Mouse (Mus musculus) ES-Bruce4 (cell line): ENCODE results near the gene Rsph6a.
A peak's percentile ranks its signal among the peaks of the same experiment; 100 is the strongest.

ENCODE experiments used
- EP300 ChIP-seq: IDR thresholded peaks from 2 replicates; pipeline ENCODE4 v1.6.1; 2011; ENCODE audit warnings: low read depth, low read length; ENCODE audit not compliant: insufficient read depth
- POLR2A ChIP-seq: IDR thresholded peaks from one replicate; pipeline ENCODE4 v1.8.1; 2011; ENCODE audit warnings: low read length; ENCODE audit not compliant: insufficient read depth

DNA sequence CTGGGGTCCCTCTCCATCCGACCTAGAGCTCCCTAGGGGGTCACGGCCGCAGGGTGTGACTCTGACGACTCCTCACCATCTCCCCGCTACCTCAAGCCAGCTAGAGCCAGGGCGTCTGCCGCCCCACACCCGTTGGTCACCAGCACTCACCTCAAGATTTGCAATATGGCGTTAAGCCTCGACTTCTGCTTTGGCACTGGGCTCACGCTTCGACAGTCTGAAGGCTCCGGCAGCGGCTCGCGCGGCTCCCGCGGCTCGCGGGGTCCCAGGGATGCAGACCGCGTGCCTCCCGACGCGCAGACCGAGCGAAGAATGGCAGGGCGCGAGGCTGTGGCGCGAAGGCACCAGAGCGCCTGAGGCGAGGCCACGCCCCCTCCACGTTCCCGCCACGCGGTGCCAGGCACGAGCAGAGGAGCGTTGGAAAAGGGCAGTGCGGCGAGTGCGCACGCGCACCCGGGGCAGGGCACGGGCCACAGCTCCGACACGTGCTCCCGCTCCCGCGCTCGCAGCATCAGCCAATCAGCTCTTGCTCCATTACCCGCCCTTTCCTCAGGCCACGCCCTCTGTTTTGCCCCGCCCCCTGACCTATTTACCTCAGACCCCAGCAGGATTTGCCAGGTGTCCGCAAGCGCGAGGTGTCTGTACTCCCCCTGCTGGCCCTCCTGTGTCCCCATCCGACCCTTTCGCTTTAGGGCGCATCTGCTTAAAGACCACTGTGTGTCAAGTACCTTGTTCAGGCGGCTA, 63.7 kb downstream of the Rsph6a start, which contains the start of gene Gm4969:
- TF ChIP-seq EP300 = peak; percentile 61; the same call in 1 of the 2 replicates
- TF ChIP-seq POLR2A = no peak
